Mouse (Mus musculus) hindbrain, postnatal 0 days (tissue): ENCODE measurements around the gene Aldh3a1. TPM values are rescaled to one million over a fixed set of nuclear protein-coding genes. Genes with fewer than 3 reads are reported as not detected.
A peak's percentile ranks its signal among the peaks of the same experiment; 100 is the strongest.
"Not testable (repeated sequence)": the region's sequence is repeated elsewhere in the genome, so short reads cannot be mapped to it uniquely, and the experiment has no call there.

Experiments used
- ATAC-seq: fragments of 200-750 bp; cut with Nextera tagmentation; 2 replicates; pipeline ENCODE4 v1.8.0; 2017; ENCODE audit warnings: mild to moderate bottlenecking, moderate TSS enrichment, moderate library complexity
- DNase-seq: peaks from one replicate; pipeline ENCODE4 v3.0.0-alpha.2; 2015; ENCODE audit warnings: low spot score
- H3K27ac ChIP-seq: fragments of 300-500 bp; sonication (generic); 2 replicates; pipeline ENCODE4 v1.5.1; 2014; ENCODE audit warnings: mild to moderate bottlenecking
- H3K27me3 ChIP-seq: fragments of 300-500 bp; sonication (generic); 2 replicates; pipeline ENCODE4 v1.6.1; 2014; ENCODE audit warnings: low read length, mixed read lengths; ENCODE audit not compliant: insufficient read depth
- H3K36me3 ChIP-seq: fragments of 300-500 bp; sonication (generic); 2 replicates; pipeline ENCODE4 v1.6.1; 2014; ENCODE audit warnings: low read length, mixed read lengths; ENCODE audit not compliant: insufficient read depth
- H3K4me1 ChIP-seq: fragments of 300-500 bp; sonication (generic); 2 replicates; pipeline ENCODE4 v1.6.1; 2014; ENCODE audit warnings: antibody characterized with exemption, low read length, mixed read lengths; ENCODE audit not compliant: insufficient read depth
- H3K4me2 ChIP-seq: fragments of 300-500 bp; sonication (generic); 2 replicates; pipeline ENCODE4 v1.6.1; 2014; ENCODE audit warnings: low read depth, mild to moderate bottlenecking, low read length, moderate library complexity, mixed read lengths
- H3K4me3 ChIP-seq: fragments of 300-500 bp; sonication (generic); 2 replicates; pipeline ENCODE4 v1.5.1; 2014; ENCODE audit warnings: low read length
- H3K9ac ChIP-seq: fragments of 300-500 bp; sonication (generic); replicated peaks from 2 replicates; pipeline ENCODE4 v1.6.1; 2014; ENCODE audit warnings: mild to moderate bottlenecking, low read length, moderate library complexity, mixed read lengths
- H3K9me3 ChIP-seq: fragments of 300-500 bp; sonication (generic); 2 replicates; pipeline ENCODE4 v1.6.1; 2016; ENCODE audit warnings: low read length, mixed read lengths
- CTCF ChIP-seq: IDR thresholded peaks from 2 replicates; pipeline ENCODE4 v1.5.1; 2016; ENCODE audit warnings: antibody characterized with exemption, control low read depth, low read depth
- WGBS: fragments of 180-500 bp; shearing (Covaris S2); extraction: QIAGEN DNeasy Blood & Tissue Kit; methylation state at CpG from one replicate; pipeline ENCODE4 v1.1.7; 2014; 5-methylcytosine and 5-hydroxymethylcytosine counted together
- polyA plus RNA-seq: library from polyadenylated mRNA; unstranded; fragments of >200 nt; fragmentation: Nextera tagmentation; extraction: Ambion mirVana; gene quantifications from 2 replicates; pipeline ENCODE4 v1.2.1, GENCODE M21; 2015
- total RNA-seq: library from RNA; depleted of rRNA; stranded (reverse); fragments of >200 nt; gene quantifications from 2 replicates; pipeline ENCODE4 v1.2.3, GENCODE M21; 2014

The Aldh3a1 gene
- total and polyA plus RNA-seq, 2 experiments from 2014 or later, result 0.63 to 0.94 TPM

DNA sequence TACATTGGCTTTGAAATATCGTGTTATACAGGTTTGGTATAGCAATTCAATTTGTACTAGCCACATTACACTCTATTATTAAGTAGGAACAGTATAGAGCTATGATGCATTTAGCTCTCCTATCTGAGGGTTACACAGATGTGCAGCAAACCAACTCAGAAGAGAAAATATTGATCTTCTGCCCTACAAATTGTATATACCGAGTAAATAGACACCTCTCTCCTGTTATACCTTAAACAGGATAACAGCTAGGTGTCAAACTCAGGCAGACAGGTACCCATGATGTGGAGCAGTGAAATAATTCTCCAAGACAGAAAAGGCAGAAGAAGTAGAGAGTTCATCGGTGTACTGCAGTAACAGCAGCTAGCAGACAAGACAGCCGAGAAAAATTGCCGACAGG lies 31.6 kb upstream of the Aldh3a1 start:
- TF ChIP-seq CTCF, result no peak
- H3K27ac ChIP-seq, result peak overlapping the region; percentile 82
- H3K9ac ChIP-seq, result no peak overlapping the region
- H3K27me3 ChIP-seq, result no peaks in the 10 kb centered on the region
- no peaks in the 10 kb centered on the region for H3K9me3 ChIP-seq
- no peak for ATAC-seq
- WGBS, result 52% methylated on average over 5 of the region's 5 CpGs
- peak; percentile 31 for DNase-seq
- H3K36me3 ChIP-seq, result no peaks in the 10 kb centered on the region
- peaks cover 22% of the 10 kb centered on the region for H3K4me1 ChIP-seq
- H3K4me2 ChIP-seq, result peak overlapping the region; percentile 49
- peak overlapping the region; percentile 100; the same call in 1 of the 2 replicates for H3K4me3 ChIP-seq

DNA sequence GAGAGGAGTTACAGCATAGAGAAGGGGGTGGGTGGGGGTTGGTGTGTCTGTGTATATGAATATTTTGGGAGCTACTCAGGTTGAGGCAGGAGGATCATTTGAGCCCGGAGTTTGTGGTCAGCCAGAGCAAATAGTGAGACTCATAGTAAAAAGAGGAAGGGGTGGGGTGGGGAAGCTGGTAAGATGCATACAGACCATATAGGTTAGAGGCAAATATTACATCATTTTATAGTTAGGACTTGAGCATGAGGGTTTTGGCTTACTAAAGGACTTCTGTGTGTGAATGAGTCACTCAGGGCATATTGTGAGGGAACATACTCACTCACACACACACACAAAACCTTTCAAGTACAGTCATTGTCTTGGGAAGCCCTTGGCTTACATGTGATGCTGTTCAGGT lies 31.0 kb upstream of the Aldh3a1 start:
- Histone ChIP-seq H3K27ac (peak overlapping the region; percentile 82), H3K9me3 (no peaks in the 10 kb centered on the region), H3K9ac (no peak overlapping the region), H3K36me3 (no peaks in the 10 kb centered on the region), H3K4me1 (peaks cover 17% of the 10 kb centered on the region), H3K4me3 (no peak overlapping the region), H3K4me2 (peak overlapping the region; percentile 49; the same call in 1 of the 2 replicates), H3K27me3 (no peaks in the 10 kb centered on the region)
- no peak for ATAC-seq
- DNase-seq, result no peak
- WGBS, result 96% methylated on average over 1 of the region's 1 CpGs
- no peak for TF ChIP-seq CTCF

DNA sequence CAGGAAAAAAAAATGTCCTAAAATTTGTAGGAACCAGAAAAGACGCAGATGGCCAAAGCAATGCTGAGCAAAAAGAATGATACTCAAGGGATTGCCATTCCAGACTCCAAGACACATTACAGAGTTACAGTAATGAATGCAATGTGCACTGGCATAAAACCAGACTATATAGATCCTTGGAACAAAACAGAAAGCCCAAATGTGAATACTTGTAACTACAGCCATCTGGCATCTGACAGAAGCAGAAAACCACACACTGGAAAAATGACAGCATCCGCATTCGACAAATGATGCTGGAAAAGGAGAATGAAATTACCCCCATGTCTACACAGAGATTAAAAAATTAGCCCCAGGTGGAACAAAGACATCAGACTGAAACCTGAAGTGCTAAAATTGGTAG lies 27.0 kb upstream of the Aldh3a1 start:
- no peak for ATAC-seq
- TF ChIP-seq CTCF, result no peak
- peak; percentile 18 for DNase-seq
- Histone ChIP-seq H3K9ac (no peak overlapping the region), H3K4me3 (no peak overlapping the region), H3K27me3 (no peaks in the 10 kb centered on the region), H3K36me3 (no peaks in the 10 kb centered on the region), H3K9me3 (no peaks in the 10 kb centered on the region), H3K27ac (no peak overlapping the region), H3K4me1 (no peaks in the 10 kb centered on the region), H3K4me2 (no peak overlapping the region)
- WGBS, result 63% methylated on average over 3 of the region's 3 CpGs

DNA sequence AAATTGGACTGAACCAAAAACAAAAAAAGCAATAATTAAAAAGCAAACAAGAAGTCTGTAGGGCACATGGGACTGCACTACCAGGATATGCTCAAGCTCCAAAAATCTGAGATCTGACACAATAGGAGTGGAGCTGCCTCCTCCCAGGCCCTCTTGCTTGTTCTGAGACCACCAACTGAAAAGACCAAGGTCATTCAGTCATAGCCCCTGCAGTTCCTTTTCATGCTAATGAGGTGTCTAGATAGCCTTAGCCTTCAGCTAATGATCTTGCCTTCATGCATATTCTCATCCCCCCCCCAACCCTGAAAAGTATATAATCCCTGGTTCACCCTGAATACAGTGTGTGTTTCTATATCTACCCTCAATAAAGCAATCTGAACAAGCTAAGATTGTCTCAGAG lies 25.7 kb upstream of the Aldh3a1 start:
- DNase-seq (no peak), ATAC-seq (no peak)
- no peaks in the 10 kb centered on the region for H3K9me3 ChIP-seq
- no peaks in the 10 kb centered on the region for H3K4me1 ChIP-seq
- H3K36me3 ChIP-seq, result no peaks in the 10 kb centered on the region
- no peak overlapping the region for H3K4me2 ChIP-seq
- H3K4me3 ChIP-seq, result no peak overlapping the region
- H3K9ac ChIP-seq, result no peak overlapping the region
- no peak overlapping the region for H3K27ac ChIP-seq
- H3K27me3 ChIP-seq, result no peaks in the 10 kb centered on the region
- TF ChIP-seq CTCF, result no peak

DNA sequence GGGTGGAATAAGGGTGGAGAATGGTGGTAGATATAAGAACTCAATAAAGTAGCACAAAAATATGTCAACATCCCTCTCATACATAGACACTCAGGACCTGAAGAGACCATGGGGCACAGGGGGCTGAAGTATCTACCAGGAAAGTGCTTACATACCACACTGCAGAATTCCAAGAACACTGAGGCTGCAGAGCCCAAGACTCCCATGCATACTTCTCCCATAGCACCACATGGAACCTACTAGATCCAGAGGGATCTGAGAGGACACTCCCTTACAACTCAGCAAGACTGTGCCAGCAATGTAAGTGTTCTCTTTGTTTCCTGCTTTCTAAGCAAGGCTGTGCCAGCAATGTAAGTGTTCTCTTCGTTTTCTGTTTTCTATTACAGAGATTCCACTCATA lies 23.5 kb upstream of the Aldh3a1 start:
- H3K36me3 ChIP-seq, result no peaks in the 10 kb centered on the region
- DNase-seq (no peak), ATAC-seq (no peak)
- no peak overlapping the region for H3K4me3 ChIP-seq
- no peak overlapping the region for H3K4me2 ChIP-seq
- no peak for TF ChIP-seq CTCF
- H3K27me3 ChIP-seq, result no peaks in the 10 kb centered on the region
- no peaks in the 10 kb centered on the region for H3K4me1 ChIP-seq
- WGBS, result 59% methylated on average over 1 of the region's 1 CpGs
- H3K9ac ChIP-seq, result no peak overlapping the region
- no peak overlapping the region for H3K27ac ChIP-seq
- no peaks in the 10 kb centered on the region for H3K9me3 ChIP-seq

DNA sequence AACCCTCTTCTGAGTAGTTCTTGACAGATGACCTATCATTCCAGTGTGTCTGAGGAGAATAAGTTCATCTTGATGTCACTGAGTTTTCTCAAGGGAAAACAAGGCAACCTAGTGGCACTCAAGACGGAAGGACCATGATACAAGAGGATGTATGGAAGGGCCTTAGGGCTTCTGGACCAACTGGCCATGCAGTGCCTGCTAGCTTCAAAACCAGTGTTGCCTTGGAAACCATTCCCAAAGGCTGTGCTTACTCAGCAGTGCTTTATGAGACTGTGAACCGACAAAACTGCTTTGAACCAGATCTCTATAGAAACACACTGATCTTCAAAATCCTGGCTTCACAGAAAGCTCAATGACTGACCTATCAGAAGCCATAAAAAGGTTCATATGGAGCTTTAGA lies 16.6 kb upstream of the Aldh3a1 start:
- no peak for TF ChIP-seq CTCF
- DNase-seq (peak; percentile 64), ATAC-seq (peak; percentile 79; the same call in 1 of the 2 replicates)

DNA sequence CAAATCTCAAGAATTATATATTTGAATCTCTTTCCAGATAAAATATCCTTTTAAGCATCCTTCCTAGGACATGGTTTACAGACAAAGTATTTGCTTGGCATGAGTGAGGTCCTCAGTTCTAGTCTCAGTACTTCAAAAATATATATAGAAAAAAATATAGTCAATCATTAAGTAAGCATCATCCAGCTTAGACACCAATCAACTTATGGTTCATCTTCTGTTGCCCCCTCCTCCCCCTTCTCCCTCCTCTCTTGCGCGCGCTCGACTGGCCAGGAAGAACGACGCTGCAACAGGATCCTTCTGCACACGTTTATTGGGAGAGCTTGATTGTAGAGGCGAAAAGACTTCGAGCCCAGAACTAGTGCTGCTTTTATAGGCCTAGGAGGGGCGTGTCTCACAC lies 15.2 kb upstream of the Aldh3a1 start:
- ATAC-seq, H3K9ac ChIP-seq, H3K4me1 ChIP-seq, H3K27me3 ChIP-seq, H3K36me3 ChIP-seq, H3K27ac ChIP-seq, H3K4me3 ChIP-seq, H3K9me3 ChIP-seq, DNase-seq, H3K4me2 ChIP-seq: not testable (repeated sequence)
- 87% methylated on average over 7 of the region's 10 CpGs for WGBS

More for the DNA sequence above, 16.6 kb upstream of the Aldh3a1 start:
- WGBS, result 44% methylated on average over 2 of the region's 2 CpGs
- Histone ChIP-seq H3K4me3 (no peak overlapping the region), H3K27ac (peak overlapping the region; percentile 22; the same call in 1 of the 2 replicates), H3K36me3 (no peaks in the 10 kb centered on the region), H3K9ac (no peak overlapping the region), H3K27me3 (no peaks in the 10 kb centered on the region), H3K9me3 (no peaks in the 10 kb centered on the region), H3K4me1 (no peaks in the 10 kb centered on the region), H3K4me2 (no peak overlapping the region)
